Mouse (Mus musculus) C2C12 (cell line): Measurements from ENCODE around the gene Hps4.

Source experiments
- CEBPB ChIP-seq: IDR thresholded peaks from one replicate; pipeline ENCODE4 v1.6.1; 2011; ENCODE audit warnings: low read depth, mild to moderate bottlenecking, control low read depth, moderate library complexity
- CTCF ChIP-seq: IDR thresholded peaks from one replicate; pipeline ENCODE4 v1.5.1; 2011; ENCODE audit not compliant: control insufficient read depth, insufficient read depth, insufficient read length
- FOSL1 ChIP-seq: IDR thresholded peaks from one replicate; pipeline ENCODE4 v1.8.0; 2011; ENCODE audit warnings: mild to moderate bottlenecking, low read length; ENCODE audit not compliant: poor library complexity, insufficient read depth, severe bottlenecking
- MAX ChIP-seq: IDR thresholded peaks from one replicate; pipeline ENCODE4 v1.6.1; 2011; ENCODE audit warnings: mild to moderate bottlenecking, control low read depth
- MYOG ChIP-seq: IDR thresholded peaks from one replicate; pipeline ENCODE4 v1.6.1; 2011; ENCODE audit not compliant: control insufficient read depth, insufficient read length; ENCODE audit errors: extremely low read depth
- USF1 ChIP-seq: IDR thresholded peaks from one replicate; pipeline ENCODE4 v1.6.1; 2011; ENCODE audit warnings: low read depth, mild to moderate bottlenecking, control low read depth, moderate library complexity

- no peak for TF ChIP-seq USF1
- TF ChIP-seq CTCF, result no peak
- TF ChIP-seq FOSL1, result no peak
- TF ChIP-seq MAX, result no peak
- TF ChIP-seq CEBPB, result no peak
- no peak for TF ChIP-seq MYOG
These were observed 37.0 kb upstream of the Hps4 start for GRCm38 (mm10) chr5:112305842-112306241.
